Mouse (Mus musculus) brain, embryonic 14.5 days (tissue): ENCODE measurements around the gene Thsd7b.

Experiments used
- CTCF ChIP-seq: fragments of 200-500 bp; IDR thresholded peaks from 2 replicates; pipeline ENCODE4 v1.5.1; 2012; ENCODE audit warnings: inconsistent platforms, mild to moderate bottlenecking, moderate library complexity, borderline replicate concordance; ENCODE audit not compliant: insufficient read depth, insufficient read length; ENCODE audit errors: extremely low read depth
- POLR2A ChIP-seq: fragments of 200-500 bp; IDR thresholded peaks from 2 replicates; pipeline ENCODE4 v1.6.1; 2012; ENCODE audit warnings: mild to moderate bottlenecking, inconsistent platforms, borderline replicate concordance; ENCODE audit not compliant: poor library complexity, insufficient read depth, insufficient read length, severe bottlenecking; ENCODE audit errors: extremely low read depth

GRCm38 (mm10) chr1:129250704-129251443 is 22.2 kb upstream of the Thsd7b start:
- TF ChIP-seq CTCF (no peak), POLR2A (no peak)
